Mouse (Mus musculus): ENCODE results near the gene Psph.
A peak's percentile ranks its signal among the peaks of the same experiment; 100 is the strongest.
"Not testable (repeated sequence)": the region's sequence is repeated elsewhere in the genome, so short reads cannot be mapped to it uniquely, and the experiment has no call there.

Psph gene

DNA sequence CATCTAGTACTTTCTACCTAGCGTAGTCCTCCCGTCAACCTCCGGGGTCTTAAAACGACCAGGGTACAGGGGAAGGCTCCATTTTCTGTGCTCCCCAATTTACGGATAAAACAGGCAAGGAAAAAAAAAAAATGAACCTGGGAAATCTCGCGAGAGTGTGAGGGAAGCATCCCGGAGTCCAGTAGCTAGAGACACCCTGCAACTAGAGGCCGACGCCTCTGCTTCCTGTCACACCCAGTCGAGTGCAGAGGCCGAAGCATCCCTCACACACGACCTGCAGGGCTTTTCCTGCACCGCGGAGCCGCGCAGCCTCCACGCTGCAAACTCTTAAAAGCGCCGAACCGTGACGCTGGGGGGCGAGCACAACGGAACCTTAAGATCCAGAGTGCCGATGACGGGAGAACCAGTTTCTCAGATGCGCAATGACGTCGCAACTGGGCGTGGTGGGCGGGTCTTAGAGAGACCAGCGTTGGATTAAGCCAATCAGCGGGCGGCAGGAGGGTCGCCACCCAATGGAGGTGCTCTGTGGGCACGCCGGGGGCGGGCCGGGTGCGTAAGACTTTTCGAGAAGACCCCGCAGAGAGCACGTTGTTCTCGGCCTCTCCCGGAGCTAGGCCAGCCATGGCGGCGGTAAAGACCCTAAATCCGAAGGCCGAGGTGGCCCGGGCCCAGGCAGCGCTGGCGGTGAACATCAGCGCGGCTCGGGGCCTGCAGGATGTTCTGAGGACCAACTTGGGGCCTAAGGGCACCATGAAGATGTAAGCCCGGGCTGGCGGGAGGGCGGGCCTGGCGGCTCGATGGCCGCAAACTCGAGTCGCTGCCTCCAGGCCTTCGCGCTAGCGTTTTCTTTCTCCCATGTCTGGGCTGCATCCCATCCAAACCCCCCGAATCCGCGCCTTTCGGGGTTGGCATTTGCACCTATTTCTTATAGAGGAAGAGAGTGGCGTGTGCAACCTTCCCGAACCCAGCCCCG, at the start of gene Psph:
Psph (minus strand) TSS at position 632 of the 973 bp plus-strand sequence.
- peak; percentile 95 for DNase-seq (ENCODE audit: low spot score)

- not testable (repeated sequence) for DNase-seq (ENCODE audit: low spot score)
Measured at GRCm38 (mm10) chr5:129790591-129790990, 3.3 kb upstream of the Psph start.

GRCm38 (mm10) chr5:129787818-129788593, 757 bp upstream of the Psph start:
- DNase-seq (ENCODE audit: low spot score), result no peak

DNA sequence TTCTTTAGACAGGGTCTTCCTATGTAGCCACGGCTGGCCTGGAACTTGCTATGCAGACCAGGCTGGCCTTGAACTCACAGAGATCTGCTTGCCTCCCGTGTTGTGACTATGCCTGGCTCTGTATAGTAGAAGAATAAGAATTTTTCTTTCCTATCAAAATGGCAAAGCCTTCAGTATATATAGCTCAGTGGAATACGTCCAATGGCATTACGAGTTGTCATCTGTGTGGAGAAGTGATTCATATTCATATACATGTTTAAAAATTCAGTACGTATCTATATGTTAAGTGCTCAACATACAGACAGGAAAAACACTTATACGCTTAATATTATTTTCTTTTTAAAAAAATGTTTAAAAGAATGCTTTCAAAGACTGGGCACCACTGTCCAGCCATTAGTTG, 1.1 kb downstream of the Psph start:
- no peak for DNase-seq (ENCODE audit: low spot score)

DNA sequence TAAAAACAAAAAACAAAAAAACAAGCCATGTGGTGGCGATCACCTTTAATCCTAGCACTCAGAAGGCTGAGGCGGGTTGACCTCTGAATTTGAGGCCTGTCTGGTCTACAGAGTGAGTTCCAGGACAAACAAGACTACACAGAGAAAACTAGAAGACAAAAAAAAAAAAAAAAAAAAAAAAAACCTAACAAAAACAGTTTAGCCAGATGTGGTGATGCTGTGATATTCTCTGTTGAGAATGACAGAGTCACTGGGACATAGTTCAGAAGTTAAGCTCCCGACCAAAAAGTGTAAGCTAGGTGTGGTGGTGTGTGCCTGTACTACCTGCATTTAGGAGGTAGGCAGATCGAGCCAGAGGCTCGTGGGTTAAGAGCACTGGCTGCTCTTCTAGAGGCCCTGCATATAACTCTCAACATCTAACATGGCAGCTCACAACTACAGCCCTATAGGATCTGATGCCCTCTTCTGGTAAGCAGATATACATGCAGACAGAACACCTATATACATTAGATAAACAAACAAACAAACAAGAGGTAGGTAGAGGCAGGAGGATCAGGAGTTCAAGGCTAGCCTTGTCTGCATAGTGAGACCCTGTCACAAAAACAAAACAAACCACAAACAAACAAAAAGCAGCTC, 1.9 kb downstream of the Psph start:
- no peak for DNase-seq (ENCODE audit: low spot score)

GRCm38 (mm10) chr5:129782211-129782610, 5.0 kb downstream of the Psph start:
- DNase-seq (ENCODE audit: low spot score), result no peak

GRCm38 (mm10) chr5:129780131-129780530, 7.1 kb downstream of the Psph start:
- no peak for DNase-seq (ENCODE audit: low spot score)

DNA sequence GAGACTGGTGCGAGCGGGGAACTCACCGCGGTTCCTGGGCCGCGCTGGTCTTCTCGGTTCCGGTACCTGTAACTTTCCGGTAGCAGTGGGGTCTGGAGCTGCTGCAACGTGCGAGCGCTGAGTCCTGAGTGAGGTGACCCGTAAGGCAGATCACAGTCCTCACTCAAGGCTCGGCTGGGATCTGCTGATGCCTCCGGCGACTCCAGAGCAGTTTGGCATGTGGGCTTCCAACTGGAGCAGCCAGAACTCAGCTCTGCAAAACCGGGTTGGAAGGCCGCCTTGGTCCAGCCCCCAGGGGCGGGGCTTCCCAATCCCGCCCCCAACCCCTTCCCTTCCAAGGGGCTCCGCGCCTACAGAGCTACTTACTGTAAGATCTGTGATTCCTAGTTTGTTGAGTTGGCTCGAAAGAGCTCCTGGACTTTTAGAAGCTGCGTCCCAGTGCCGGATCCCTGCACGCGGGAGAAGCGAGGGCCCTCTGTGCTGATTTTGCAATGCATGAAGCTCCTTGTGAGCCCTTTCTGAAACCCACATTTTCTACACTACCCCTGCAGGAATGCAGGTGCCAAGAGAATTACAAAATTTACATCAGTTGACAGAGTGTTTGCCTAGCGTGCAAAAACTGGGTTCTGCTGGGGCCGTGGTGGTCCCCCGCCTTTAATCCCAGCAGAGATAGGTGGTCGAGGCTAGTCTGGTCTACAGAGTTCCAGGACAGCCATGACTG, 8.1 kb downstream of the Psph start:
- peak; percentile 79 for DNase-seq (ENCODE audit: low spot score)

DNA sequence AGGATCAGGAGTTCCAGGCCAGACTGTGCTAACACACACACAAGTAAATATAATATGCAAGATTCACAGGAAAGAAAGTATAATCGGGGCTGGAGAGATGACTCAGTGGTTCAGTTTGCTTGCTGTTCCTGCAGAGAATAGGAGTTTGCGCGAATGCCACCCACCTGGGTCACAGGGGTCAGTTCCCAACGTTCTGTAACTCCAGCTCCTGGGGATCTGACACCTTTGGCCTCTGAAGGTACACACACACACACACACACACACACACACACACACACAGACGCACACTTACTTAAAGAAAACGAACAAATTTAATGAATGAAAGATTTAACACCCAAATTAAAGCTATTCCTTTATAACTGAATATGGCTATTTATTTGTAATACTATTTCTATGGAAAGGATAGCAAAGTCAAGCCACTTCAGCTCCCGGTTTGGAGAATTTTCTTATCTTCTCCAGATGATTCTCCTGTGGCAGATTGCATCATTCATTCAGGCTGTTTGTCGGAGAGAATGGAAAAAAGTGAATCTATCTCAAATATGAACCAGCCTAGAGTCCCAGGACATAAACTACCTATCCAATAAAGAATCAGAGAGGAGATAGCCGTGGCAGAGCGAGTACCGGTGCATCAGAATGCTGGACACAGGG, 8.8 kb downstream of the Psph start:
- DNase-seq (ENCODE audit: low spot score), result no peak

DNA sequence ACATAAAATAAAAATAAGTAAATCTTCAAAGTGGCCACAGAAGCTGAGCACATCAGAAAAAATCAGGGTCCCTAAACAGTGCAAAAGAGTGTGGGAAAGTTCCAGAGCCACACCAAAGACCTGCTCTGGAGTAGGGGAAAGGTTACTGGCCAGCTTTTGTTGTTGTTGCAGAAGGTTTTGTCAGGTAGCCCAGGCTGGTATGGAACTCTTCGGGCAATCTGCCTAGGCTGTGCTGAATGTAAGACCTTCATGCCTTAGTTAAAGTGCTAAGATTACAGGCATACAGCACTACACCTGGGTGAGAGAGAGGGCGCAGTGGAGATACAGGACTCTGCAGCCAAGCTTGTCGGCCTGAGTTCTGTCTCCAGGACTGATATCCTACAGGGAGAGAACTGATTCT, 12.6 kb downstream of the Psph start:
- no peak for DNase-seq (ENCODE audit: low spot score)

DNA sequence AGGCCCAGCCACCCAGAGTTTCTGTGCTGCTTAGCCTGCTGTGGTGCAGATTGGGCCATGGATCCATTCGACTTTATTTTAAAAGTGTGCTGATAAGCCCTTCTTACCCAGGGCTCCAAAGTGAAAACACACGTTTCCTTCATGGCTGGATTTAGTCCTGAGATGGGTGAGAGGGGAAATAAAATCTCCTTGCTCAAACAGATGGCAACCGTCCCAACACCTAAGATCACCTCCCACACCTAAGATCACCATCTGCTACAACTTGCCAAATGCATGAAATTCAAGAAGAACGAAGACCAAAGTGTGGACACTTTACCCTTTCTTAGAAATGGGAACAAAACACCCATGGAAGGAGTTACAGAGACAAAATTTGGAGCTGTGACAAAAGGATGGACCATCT, 13.9 kb downstream of the Psph start:
- not testable (repeated sequence) for DNase-seq (ENCODE audit: low spot score)

DNA sequence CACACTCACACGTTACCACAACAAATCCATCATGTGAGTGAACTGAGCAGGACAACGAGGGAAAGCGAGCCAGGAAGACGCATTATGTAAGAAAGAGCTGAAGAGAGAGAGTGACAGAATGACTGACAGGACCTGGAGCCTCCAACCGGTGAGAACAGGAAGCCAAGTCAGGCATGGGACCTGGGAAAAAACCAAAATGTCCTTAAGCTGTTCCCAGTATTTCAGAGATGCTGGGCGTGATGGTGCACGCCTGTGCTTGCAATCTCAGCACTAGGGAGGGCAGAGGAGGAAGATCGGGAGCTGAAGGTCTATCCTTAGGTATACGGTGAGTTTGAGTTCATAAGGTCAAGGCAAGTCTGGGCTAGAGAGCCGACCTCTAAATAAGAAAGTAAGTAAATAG, 14.8 kb downstream of the Psph start:
- DNase-seq (ENCODE audit: low spot score), result no peak

- DNase-seq (ENCODE audit: low spot score), result no peak
Measured at GRCm38 (mm10) chr5:129770443-129771355, 16.6 kb downstream of the Psph start.

DNA sequence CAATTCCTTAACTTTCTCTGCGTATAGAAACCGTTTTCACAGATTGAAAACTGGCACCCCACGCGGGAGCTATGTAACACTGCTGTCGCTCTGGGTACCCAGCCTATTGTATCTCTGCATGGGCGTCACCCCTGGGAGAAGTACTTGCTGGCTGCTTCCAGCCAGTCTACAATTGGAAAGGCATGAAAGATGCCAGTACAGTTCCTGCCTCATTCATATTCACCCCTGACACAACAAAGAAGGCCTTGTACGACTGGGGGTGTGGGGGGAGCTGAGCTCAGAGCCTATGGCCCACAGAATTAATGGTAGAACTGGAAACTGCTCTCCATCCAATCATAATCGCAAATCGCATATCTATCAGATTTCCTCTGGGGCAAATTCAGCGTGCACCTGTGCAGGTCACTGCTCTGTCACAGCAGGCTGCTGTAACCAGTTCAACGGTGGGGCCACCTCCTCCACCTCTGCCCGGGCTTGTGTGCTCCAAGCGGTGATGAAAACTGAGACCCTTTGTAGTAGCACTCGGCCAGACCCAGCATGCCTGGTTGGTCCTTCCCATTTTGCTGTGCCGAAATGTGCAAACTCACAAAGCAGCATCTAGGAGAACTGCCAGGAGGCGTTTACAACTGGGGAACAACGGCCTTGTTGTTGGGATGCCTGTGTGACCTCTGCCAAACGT, 25.2 kb downstream of the Psph start:
- no peak for DNase-seq (ENCODE audit: low spot score)

GRCm38 (mm10) chr5:129759929-129760480, 27.2 kb downstream of the Psph start:
- no peak for DNase-seq (ENCODE audit: low spot score)

- no peak for DNase-seq (ENCODE audit: low spot score)
Measured at GRCm38 (mm10) chr5:129756886-129757285, 30.4 kb downstream of the Psph start.

DNA sequence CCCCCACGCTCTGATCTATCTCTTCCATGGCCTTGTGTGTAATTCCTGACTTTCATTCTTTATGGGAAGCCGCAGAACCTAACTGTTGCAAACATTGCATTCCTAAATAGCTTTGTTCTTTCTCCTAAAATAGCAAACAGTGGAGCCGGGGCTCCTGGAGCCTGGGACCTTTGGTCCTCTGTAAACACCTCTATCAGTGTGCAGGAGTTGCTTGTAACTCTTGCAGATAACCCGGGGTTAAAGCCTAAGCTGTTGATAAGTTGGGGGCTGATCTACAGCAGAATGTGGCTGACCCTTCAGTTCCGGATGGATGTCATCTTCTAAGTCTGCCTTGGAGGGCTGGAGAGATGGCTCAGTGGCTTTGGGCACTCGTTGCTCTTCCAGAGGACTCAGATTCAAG, 43.2 kb downstream of the Psph start:
- no peak for DNase-seq (ENCODE audit: low spot score)

- DNase-seq (ENCODE audit: low spot score), result no peak
Measured at GRCm38 (mm10) chr5:129742903-129743488, 44.3 kb downstream of the Psph start.

- DNase-seq (ENCODE audit: low spot score), result no peak
Measured at GRCm38 (mm10) chr5:129740976-129741375, 46.3 kb downstream of the Psph start.
